Mouse (Mus musculus) neural tube, embryonic 14.5 days (tissue): ENCODE data around the gene Brca1. TPM values are rescaled to one million over a fixed set of nuclear protein-coding genes. Genes with fewer than 3 reads are reported as not detected.

Experiments used
- ATAC-seq: fragments of 200-750 bp; cut with Nextera tagmentation; 2 replicates; pipeline ENCODE4 v1.8.0; 2017; ENCODE audit warnings: low read depth, mild to moderate bottlenecking, moderate TSS enrichment, moderate library complexity
- H3K27ac ChIP-seq: fragments of 300-500 bp; sonication (generic); 2 replicates; pipeline ENCODE4 v1.5.1; 2014; ENCODE audit warnings: low read depth, mild to moderate bottlenecking, control low read depth, low read length, moderate library complexity, mixed read lengths
- H3K27me3 ChIP-seq: fragments of 300-500 bp; sonication (generic); 2 replicates; pipeline ENCODE4 v1.6.1; 2014; ENCODE audit warnings: low read length; ENCODE audit not compliant: control insufficient read depth, insufficient read depth
- H3K36me3 ChIP-seq: fragments of 300-500 bp; sonication (generic); 2 replicates; pipeline ENCODE4 v1.6.1; 2014; ENCODE audit warnings: low read length, mixed read lengths; ENCODE audit not compliant: control insufficient read depth, insufficient read depth
- H3K4me1 ChIP-seq: fragments of 300-500 bp; sonication (generic); 2 replicates; pipeline ENCODE4 v1.6.1; 2014; ENCODE audit warnings: low read length; ENCODE audit not compliant: control insufficient read depth, insufficient read depth
- H3K4me2 ChIP-seq: fragments of 300-500 bp; sonication (generic); 2 replicates; pipeline ENCODE4 v1.6.1; 2014; ENCODE audit warnings: mild to moderate bottlenecking, low read depth, low read length, control low read depth
- H3K4me3 ChIP-seq: fragments of 300-500 bp; sonication (generic); 2 replicates; pipeline ENCODE4 v1.5.1; 2014; ENCODE audit warnings: low read depth, low read length, control low read depth, mixed read lengths
- H3K9ac ChIP-seq: fragments of 300-500 bp; sonication (generic); replicated peaks from 2 replicates; pipeline ENCODE4 v1.6.1; 2014; ENCODE audit warnings: low read depth, mild to moderate bottlenecking, control low read depth, low read length, mixed read lengths
- H3K9me3 ChIP-seq: fragments of 300-500 bp; sonication (generic); 2 replicates; pipeline ENCODE4 v1.6.1; 2016; ENCODE audit warnings: low read length; ENCODE audit not compliant: control insufficient read depth
- WGBS: fragments of 180-500 bp; shearing (Covaris S2); extraction: QIAGEN DNeasy Blood & Tissue Kit; methylation state at CpG from one replicate; pipeline ENCODE4 v1.1.7; 2014; 5-methylcytosine and 5-hydroxymethylcytosine counted together
- polyA plus RNA-seq: library from polyadenylated mRNA; unstranded; fragments of >200 nt; fragmentation: Nextera tagmentation; extraction: Ambion mirVana; gene quantifications from 2 replicates; pipeline ENCODE4 v1.2.1, GENCODE M21; 2014

The Brca1 gene
- polyA plus RNA-seq, 1 experiment from 2014 or later: 1.6 TPM

GRCm38 (mm10) chr11:101582054-101583035 lies 30.6 kb upstream of the Brca1 start, which contains the start of gene Tmem106a:
Gene Tmem106a, plus strand, starts transcription at chr11:101582242.
- peak within 1 kb of the TSS; percentile 34; the same call in 1 of the 2 replicates for H3K9ac ChIP-seq
- ATAC-seq: no peak
- WGBS: 21% methylated on average over 30 of the region's 31 CpGs
- H3K27me3 ChIP-seq: no peaks in the 10 kb centered on the region
- H3K4me1 ChIP-seq: no peaks in the 10 kb centered on the region
- peak within 1 kb of the TSS; percentile 12; the same call in 1 of the 2 replicates for H3K4me3 ChIP-seq
- peaks cover 28% of the 10 kb centered on the region for H3K36me3 ChIP-seq
- H3K9me3 ChIP-seq: no peaks in the 10 kb centered on the region
- peak within 1 kb of the TSS; percentile 35 for H3K4me2 ChIP-seq
- no peak within 1 kb of the TSS for H3K27ac ChIP-seq

DNA sequence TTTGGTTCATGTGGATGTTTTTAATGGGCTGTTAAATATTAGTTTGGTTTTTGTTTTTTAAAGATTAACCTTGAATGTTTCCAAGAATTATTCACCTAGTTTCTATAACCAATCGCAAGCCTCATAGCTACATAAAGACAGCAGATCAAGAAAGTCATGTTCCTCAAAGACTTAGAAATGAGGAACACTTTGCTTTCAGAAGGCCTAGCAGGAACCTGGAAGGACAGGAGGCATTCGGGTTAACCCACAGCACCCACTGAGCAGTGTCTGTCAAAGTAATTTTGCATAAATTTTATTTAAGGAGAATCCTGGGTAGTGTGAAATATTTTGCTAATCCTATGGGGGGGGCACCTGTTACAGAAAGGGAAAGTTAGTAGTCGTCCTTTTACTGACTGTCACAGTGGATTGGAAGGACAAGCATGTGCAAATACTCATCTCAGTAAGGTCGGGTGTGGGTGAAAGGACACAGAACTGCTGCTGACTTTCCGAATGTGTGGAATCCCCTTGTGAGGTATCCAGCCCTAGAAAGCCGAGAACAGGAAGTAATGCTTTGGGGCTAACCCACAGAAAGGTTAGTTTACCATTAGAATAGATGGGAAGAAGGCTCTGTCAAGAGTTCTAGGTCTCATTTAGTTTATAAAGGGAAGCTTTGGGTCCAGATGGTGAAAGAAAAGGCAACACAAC lies 29.5 kb upstream of the Brca1 start:
- Histone ChIP-seq H3K4me1 (no peaks in the 10 kb centered on the region), H3K9me3 (no peaks in the 10 kb centered on the region), H3K9ac (no peak overlapping the region), H3K4me2 (no peak overlapping the region), H3K36me3 (peaks cover 39% of the 10 kb centered on the region), H3K27me3 (no peaks in the 10 kb centered on the region), H3K27ac (no peak overlapping the region), H3K4me3 (no peak overlapping the region)
- 75% methylated on average over 6 of the region's 6 CpGs for WGBS
- no peak for ATAC-seq

GRCm38 (mm10) chr11:101576116-101576515 lies 24.4 kb upstream of the Brca1 start:
- Histone ChIP-seq H3K4me3 (no peak overlapping the region), H3K9ac (no peak overlapping the region), H3K9me3 (no peaks in the 10 kb centered on the region), H3K4me1 (no peaks in the 10 kb centered on the region), H3K4me2 (no peak overlapping the region), H3K27me3 (no peaks in the 10 kb centered on the region), H3K36me3 (peaks cover 87% of the 10 kb centered on the region), H3K27ac (no peak overlapping the region)
- no peak for ATAC-seq
- WGBS: 80% methylated on average over 6 of the region's 6 CpGs

GRCm38 (mm10) chr11:101568421-101568820 lies 16.7 kb upstream of the Brca1 start:
- no peak for ATAC-seq
- 93% methylated on average over 3 of the region's 3 CpGs for WGBS
- no peaks in the 10 kb centered on the region for H3K4me1 ChIP-seq
- H3K4me2 ChIP-seq: no peak overlapping the region
- no peak overlapping the region for H3K27ac ChIP-seq
- H3K9me3 ChIP-seq: no peaks in the 10 kb centered on the region
- peaks cover 87% of the 10 kb centered on the region for H3K36me3 ChIP-seq
- no peak overlapping the region for H3K4me3 ChIP-seq
- no peak overlapping the region for H3K9ac ChIP-seq
- H3K27me3 ChIP-seq: no peaks in the 10 kb centered on the region

DNA sequence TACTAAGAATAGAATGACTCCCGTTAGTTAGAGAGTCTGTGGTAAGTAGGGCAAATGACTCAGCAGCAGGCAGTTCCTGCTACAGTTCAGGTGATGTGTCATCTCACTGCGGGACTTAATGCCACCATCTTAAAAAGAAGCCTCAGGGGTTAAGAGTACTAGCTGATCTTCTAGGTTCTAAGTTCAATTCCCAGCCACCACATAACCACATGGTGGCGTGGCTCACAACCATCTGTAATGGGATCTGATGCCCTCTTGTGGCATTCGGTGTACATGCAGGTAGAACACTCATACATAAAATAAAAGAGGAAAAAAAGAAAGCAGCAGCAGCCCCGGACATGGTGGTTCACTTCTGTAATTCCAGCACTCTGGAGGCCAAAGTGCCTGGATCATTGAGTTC lies 10.6 kb upstream of the Brca1 start:
- WGBS: 39% methylated on average over 5 of the region's 5 CpGs
- no peak for ATAC-seq
- no peaks in the 10 kb centered on the region for H3K27me3 ChIP-seq

DNA sequence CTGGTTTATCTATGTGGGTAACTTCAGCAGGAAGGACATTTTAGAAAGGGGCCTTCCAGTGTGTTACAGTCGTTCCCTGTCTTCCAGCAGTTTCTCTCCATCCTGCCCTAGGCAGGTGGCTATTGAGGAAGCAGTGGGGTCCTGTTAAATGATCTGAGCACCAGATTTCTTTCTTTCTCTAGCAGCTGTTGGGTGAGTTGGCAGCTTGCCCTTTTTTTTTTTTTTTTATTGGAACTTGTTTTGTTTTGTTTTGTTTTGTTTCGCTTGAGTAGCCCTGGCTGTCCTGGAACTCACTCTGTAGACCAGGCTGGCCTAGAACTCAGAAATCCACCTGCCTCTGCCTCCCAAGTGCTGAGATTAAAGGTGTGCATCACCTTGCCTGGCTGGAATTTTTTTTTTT lies 5.2 kb upstream of the Brca1 start:
- H3K4me1 ChIP-seq: peaks cover 14% of the 10 kb centered on the region
- H3K4me2 ChIP-seq: no peak overlapping the region
- H3K27ac ChIP-seq: no peak overlapping the region
- no peak overlapping the region for H3K9ac ChIP-seq
- no peak overlapping the region for H3K4me3 ChIP-seq
- WGBS: 59% methylated on average over 2 of the region's 2 CpGs
- no peaks in the 10 kb centered on the region for H3K27me3 ChIP-seq
- H3K9me3 ChIP-seq: no peaks in the 10 kb centered on the region
- peaks cover 27% of the 10 kb centered on the region for H3K36me3 ChIP-seq
- no peak for ATAC-seq

More for the DNA sequence above, 10.6 kb upstream of the Brca1 start:
- Histone ChIP-seq H3K9me3 (no peaks in the 10 kb centered on the region), H3K36me3 (peaks cover 55% of the 10 kb centered on the region), H3K27ac (no peak overlapping the region), H3K4me1 (no peaks in the 10 kb centered on the region), H3K4me3 (no peak overlapping the region), H3K9ac (no peak overlapping the region), H3K4me2 (no peak overlapping the region)

DNA sequence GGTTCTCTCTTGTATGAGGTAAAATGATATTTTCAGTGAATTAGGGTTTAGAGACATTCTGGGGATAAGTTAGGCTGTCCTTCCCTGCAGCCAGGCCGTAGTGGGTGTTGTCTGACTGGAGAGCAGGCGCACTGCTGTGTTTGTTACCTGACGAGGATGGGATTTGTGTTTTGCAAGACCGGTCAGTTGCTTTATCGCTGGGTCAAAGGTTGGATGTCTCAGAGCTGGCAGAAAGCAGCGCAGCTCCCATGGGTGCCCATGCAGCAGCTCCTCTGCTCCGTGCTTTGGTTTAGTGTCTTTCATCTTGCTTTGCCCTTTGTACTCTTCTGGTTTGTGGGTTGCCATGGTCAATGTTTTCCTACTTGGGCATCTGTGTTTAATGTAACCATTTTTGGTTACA lies 4.8 kb upstream of the Brca1 start:
- Histone ChIP-seq H3K4me3 (no peak overlapping the region), H3K4me1 (peaks cover 14% of the 10 kb centered on the region), H3K9me3 (no peaks in the 10 kb centered on the region), H3K27me3 (no peaks in the 10 kb centered on the region), H3K4me2 (no peak overlapping the region), H3K27ac (no peak overlapping the region), H3K9ac (no peak overlapping the region), H3K36me3 (peaks cover 26% of the 10 kb centered on the region)
- 89% methylated on average over 7 of the region's 7 CpGs for WGBS
- ATAC-seq: no peak

GRCm38 (mm10) chr11:101553354-101553930 lies 1.7 kb upstream of the Brca1 start:
- Histone ChIP-seq H3K4me2 (peak overlapping the region; percentile 56), H3K36me3 (peaks cover 6% of the 10 kb centered on the region; the same call in 1 of the 2 replicates), H3K9me3 (no peaks in the 10 kb centered on the region), H3K27ac (peak overlapping the region; percentile 94), H3K9ac (peak overlapping the region; percentile 57), H3K4me3 (peak overlapping the region; percentile 68), H3K27me3 (no peaks in the 10 kb centered on the region), H3K4me1 (peaks cover 14% of the 10 kb centered on the region)
- WGBS: 25% methylated on average over 8 of the region's 8 CpGs
- ATAC-seq: no peak
